Mouse (Mus musculus) forelimb bud, embryonic 11.5 days (tissue): ENCODE measurements around the gene Ppp1r3e.

Source experiments
- DNase-seq: peaks from one replicate; pipeline ENCODE4 v3.0.0-alpha.2; 2012; ENCODE audit warnings: low read depth, low spot score

Gene Ppp1r3e

GRCm38 (mm10) chr14:54877048-54877715, at the start of gene Ppp1r3e:
Gene Ppp1r3e (minus strand): TSS chr14:54877550.
- DNase-seq = no peak

- peak; percentile 94 for DNase-seq
Observed at GRCm38 (mm10) chr14:54926401-54927158, 49.2 kb upstream of the Ppp1r3e start.

- DNase-seq = peak; percentile 61
Observed at GRCm38 (mm10) chr14:54925349-54926342, 48.3 kb upstream of the Ppp1r3e start, which contains the start of gene Efs. Gene Efs (minus strand): TSS chr14:54926126.

- DNase-seq = peak; percentile 76
Observed at GRCm38 (mm10) chr14:54924641-54925348, 47.4 kb upstream of the Ppp1r3e start.

GRCm38 (mm10) chr14:54920076-54920685, 42.8 kb upstream of the Ppp1r3e start:
- DNase-seq = no peak

GRCm38 (mm10) chr14:54913343-54913742, 36.0 kb upstream of the Ppp1r3e start:
- DNase-seq = no peak

GRCm38 (mm10) chr14:54912886-54913285, 35.5 kb upstream of the Ppp1r3e start, which contains the start of gene Slc22a17:
Gene Slc22a17 (minus strand): TSS chr14:54913132.
- DNase-seq = peak; percentile 86

GRCm38 (mm10) chr14:54912109-54912850, 34.9 kb upstream of the Ppp1r3e start:
- no peak for DNase-seq

GRCm38 (mm10) chr14:54908682-54909081, 31.3 kb upstream of the Ppp1r3e start:
- DNase-seq = no peak

GRCm38 (mm10) chr14:54903641-54904040, 26.3 kb upstream of the Ppp1r3e start:
- no peak for DNase-seq

GRCm38 (mm10) chr14:54900383-54900782, 23.0 kb upstream of the Ppp1r3e start:
- peak; percentile 85 for DNase-seq

- no peak for DNase-seq
Observed at GRCm38 (mm10) chr14:54897445-54897844, 20.1 kb upstream of the Ppp1r3e start.

- DNase-seq = no peak
Observed at GRCm38 (mm10) chr14:54894296-54895151, 17.2 kb upstream of the Ppp1r3e start.

GRCm38 (mm10) chr14:54893651-54894181, 16.4 kb upstream of the Ppp1r3e start:
- peak; percentile 99 for DNase-seq

GRCm38 (mm10) chr14:54892200-54892599, 14.8 kb upstream of the Ppp1r3e start, which contains the start of gene Pabpn1:
Gene Pabpn1 (plus strand): TSS chr14:54892500.
- no peak for DNase-seq

- DNase-seq = no peak
Observed at GRCm38 (mm10) chr14:54885309-54885708, 8.0 kb upstream of the Ppp1r3e start.

- no peak for DNase-seq
Observed at GRCm38 (mm10) chr14:54884022-54884712, 6.8 kb upstream of the Ppp1r3e start.
